ENCODE assay signal across 14 mouse cellular contexts in genomic region chr13:51797899-51798746, GRCm38 (mm10). TPM values are rescaled to one million over a fixed set of nuclear protein-coding genes. Genes with fewer than 3 reads are reported as not detected.
DNase-seq lines count a peak whose midpoint lies in the region; ATAC-seq and TF ChIP-seq lines count a peak whose summit lies in the region.
"Had no signal": no experiment of that assay in that cellular context is flagged by ENCODE, and none has a peak within 500 bp of the region (broad histone marks: within the 10 kb centered on the region; RNA-seq: fewer than 3 reads in every experiment).

No protein-coding gene starts in this region.

- 70% methylated on average over 8 of the region's 8 CpGs for WGBS in hindbrain, embryonic 10.5 days

- no peaks in the 10 kb centered on the region for H3K27me3 ChIP-seq in megakaryocyte, embryonic 14.5 days (replicated peaks)
- H3K27me3 ChIP-seq in hindbrain, embryonic 10.5 days (ENCODE audit: insufficient read depth, poor library complexity, severe bottlenecking) = peaks cover 15% of the 10 kb centered on the region

- TF ChIP-seq CTCF in brain, embryonic 14.5 days (IDR thresholded peaks at IDR 0.05; ENCODE audit: borderline replicate concordance, extremely low read depth, insufficient read depth, insufficient read length) = no peak

- H3K9me3 ChIP-seq in megakaryocyte, embryonic 14.5 days = no peaks in the 10 kb centered on the region
- H3K9me3 ChIP-seq in hindbrain, embryonic 10.5 days = no peaks in the 10 kb centered on the region
- H3K9me3 ChIP-seq: hindbrain, embryonic 12.5 days; lung, embryonic 15.5 days had no signal

- peaks cover 69% of the 10 kb centered on the region for H3K4me1 ChIP-seq in megakaryocyte, embryonic 14.5 days
- peaks cover 13% of the 10 kb centered on the region for H3K4me1 ChIP-seq in hindbrain, embryonic 10.5 days (replicated peaks)

- TF ChIP-seq POLR2A in brain, embryonic 14.5 days (IDR thresholded peaks at IDR 0.05; ENCODE audit: borderline replicate concordance, extremely low read depth, insufficient read depth, insufficient read length, poor library complexity, severe bottlenecking) = no peak

- H3K36me3 ChIP-seq in megakaryocyte, embryonic 14.5 days (replicated peaks; ENCODE audit: low read length) = no peaks in the 10 kb centered on the region
- no peaks in the 10 kb centered on the region for H3K36me3 ChIP-seq in hindbrain, embryonic 10.5 days
- H3K36me3 ChIP-seq: hindbrain, embryonic 12.5 days; lung, embryonic 15.5 days had no signal

- peak overlapping the region; percentile 65 for H3K4me3 ChIP-seq in megakaryocyte, embryonic 14.5 days (replicated peaks)
- no peak overlapping the region for H3K4me3 ChIP-seq in hindbrain, embryonic 10.5 days
- H3K4me3 ChIP-seq: hindbrain, embryonic 12.5 days; lung, embryonic 15.5 days had no signal

- H3K27ac ChIP-seq in hindbrain, embryonic 10.5 days = no peak overlapping the region
- H3K27ac ChIP-seq: hindbrain, embryonic 12.5 days; lung, embryonic 15.5 days had no signal

- ATAC-seq in megakaryocyte, adult 5-6 weeks (ENCODE audit: poor library complexity, severe bottlenecking) = no peak
- peak; percentile 59 for ATAC-seq in CD4-positive, CD25-positive, alpha-beta regulatory T cell, adult 4 months
- ATAC-seq: intestine, postnatal 0 days had no signal

- DNase-seq in brain, embryonic 14.5 days (ENCODE audit: low read depth) = peak; percentile 30
- DNase-seq in thymus, postnatal 25 days = peak; percentile 51
- DNase-seq in Muller cell, postnatal 12 days (ENCODE audit: inconsistent ontology term) = no peak
- no peak for DNase-seq in hindbrain, embryonic 10.5 days (ENCODE audit: low spot score)
- DNase-seq: adrenal gland, postnatal 14 days; cerebellum, adult 11 months; gastrocnemius, postnatal 36 days; kidney, postnatal 25 days had no signal

RNA-seq across cellular contexts. Expression of gene Sema4d, which starts 4.6 kb away (rescaled TPM):
- polyA plus RNA-seq in megakaryocyte, embryonic 14.5 days (2012; ENCODE audit: insufficient read depth, low replicate concordance) = 55.2 and 58.6 TPM in 2 replicates
- total RNA-seq in megakaryocyte, adult 5-6 weeks (2015) = 99.8 and 110 TPM in 2 replicates
- total RNA-seq in megakaryocyte, adult 5-6 weeks (2017) = 54.1 and 66.6 TPM in 2 replicates
- polyA plus RNA-seq in CD4-positive, CD25-positive, alpha-beta regulatory T cell, adult 4 months (2017; shearing (Covaris generic)) = 100 to 1,000 TPM; 122 to 152 TPM
- 20.4 and 25.6 TPM in 2 replicates for polyA plus RNA-seq in brain, embryonic 14.5 days (2012; rRNA removed)
- 5.9 and 7.5 TPM in 2 replicates for polyA plus RNA-seq in hindbrain, embryonic 10.5 days (2016; fragmentation: Nextera tagmentation; extraction: Ambion mirVana)

RNA-seq across cellular contexts. Expression of gene Gadd45g, which starts 48.4 kb away (rescaled TPM):
- 115 and 668 TPM in 2 replicates for polyA plus RNA-seq in megakaryocyte, embryonic 14.5 days (2012; ENCODE audit: insufficient read depth, low replicate concordance)
- 2.6 and 4.4 TPM in 2 replicates for total RNA-seq in megakaryocyte, adult 5-6 weeks (2015)
- 8.7 and 11.2 TPM in 2 replicates for total RNA-seq in megakaryocyte, adult 5-6 weeks (2017)
- polyA plus RNA-seq in CD4-positive, CD25-positive, alpha-beta regulatory T cell, adult 4 months (2017; shearing (Covaris generic)) = 10 to 100 TPM; 13.0 to 18.1 TPM
- 78.9 and 148 TPM in 2 replicates for polyA plus RNA-seq in brain, embryonic 14.5 days (2012; rRNA removed)
- polyA plus RNA-seq in hindbrain, embryonic 10.5 days (2016; fragmentation: Nextera tagmentation; extraction: Ambion mirVana) = 184 and 214 TPM in 2 replicates

Comparison
In these comparisons a context has a peak if more than half of its experiments do, and no peak if none do; other contexts are left out.
1. DNase-seq: peak in brain, embryonic 14.5 days (single experiment) and thymus, postnatal 25 days (single experiment); none in Muller cell, postnatal 12 days (single experiment) and hindbrain, embryonic 10.5 days (single experiment).